Mouse (Mus musculus): ENCODE measurements at regions not wholly inside any gene's neighbourhood (a gene's known extent, or its start where the extent isn't known, plus 50 kb on each side); places are given as distances from the start of the nearest gene placed in this dataset.

- DNase-seq (ENCODE audit: low read depth, low spot score) = no peak
- H3K27ac ChIP-seq (ENCODE audit: control insufficient read depth, low read depth, low read length) = no peak overlapping the region
- TF ChIP-seq MAZ (IDR thresholded peaks at IDR 0.05; ENCODE audit: low read depth, low read length) (no peak), RAD21 (IDR thresholded peaks at IDR 0.05; ENCODE audit: low read depth, low read length) (no peak), EP300 (IDR thresholded peaks at IDR 0.05; ENCODE audit: low read depth in 1 of 2, low read length in 2 of 2) (no peak), MAX (IDR thresholded peaks at IDR 0.05; ENCODE audit: low read length) (no peak), KAT2A (conservative IDR thresholded peaks at IDR 0.05; ENCODE audit: low read depth, low read length) (no peak), POLR2AphosphoS2 (IDR thresholded peaks at IDR 0.05; ENCODE audit: low read length) (no peak), ZNF384 (IDR thresholded peaks at IDR 0.05; ENCODE audit: low read depth, low read length) (no peak), SMC3 (IDR thresholded peaks at IDR 0.05; ENCODE audit: low read depth, low read length) (no peak)
- peaks cover 0 to 5% of the 10 kb centered on the region in 2 experiments; a peak in 1 of 4 replicates for H3K36me3 ChIP-seq (ENCODE audit: control insufficient read depth in 1 of 2, insufficient read depth in 2 of 2, low read length in 2 of 2)
- no peaks in the 10 kb centered on the region; a peak in 1 of 4 replicates for H3K4me1 ChIP-seq (ENCODE audit: control insufficient read depth in 1 of 2, insufficient read depth in 2 of 2, low read length in 2 of 2)
- H3K9me3 ChIP-seq (replicated peaks; ENCODE audit: insufficient read depth, low read length) = no peaks in the 10 kb centered on the region
- H3K9ac ChIP-seq (ENCODE audit: control insufficient read depth, low read depth, low read length, poor library complexity, severe bottlenecking) = no peak overlapping the region
- no peaks in the 10 kb centered on the region; a peak in 1 of 4 replicates for H3K27me3 ChIP-seq (ENCODE audit: control insufficient read depth in 1 of 2, insufficient read depth in 2 of 2, low read length in 2 of 2)
- H3K4me3 ChIP-seq (ENCODE audit: control insufficient read depth in 1 of 2, insufficient read depth in 1 of 2, low read depth in 2 of 2, low read length in 2 of 2) = no peak overlapping the region
- H3K79me2 ChIP-seq (ENCODE audit: control insufficient read depth, insufficient read depth, low read length, poor library complexity) = no peaks in the 10 kb centered on the region
Observed at GRCm38 (mm10) chr13:107126636-107127035, 104.7 kb upstream of the Kif2a start.

- Histone ChIP-seq H3K27me3 (ENCODE audit: control insufficient read depth in 1 of 2, insufficient read depth in 2 of 2, low read length in 2 of 2) (no peaks in the 10 kb centered on the region), H3K79me2 (ENCODE audit: control insufficient read depth, insufficient read depth, low read length, poor library complexity) (no peaks in the 10 kb centered on the region), H3K9me3 (replicated peaks; ENCODE audit: insufficient read depth, low read length) (no peaks in the 10 kb centered on the region), H3K27ac (ENCODE audit: control insufficient read depth, low read depth, low read length) (no peak overlapping the region), H3K4me1 (ENCODE audit: control insufficient read depth in 1 of 2, insufficient read depth in 2 of 2, low read length in 2 of 2) (no peaks in the 10 kb centered on the region; a peak in 1 of 4 replicates), H3K4me3 (ENCODE audit: control insufficient read depth in 1 of 2, insufficient read depth in 1 of 2, low read depth in 2 of 2, low read length in 2 of 2) (no peak overlapping the region), H3K36me3 (ENCODE audit: control insufficient read depth in 1 of 2, insufficient read depth in 2 of 2, low read length in 2 of 2) (peaks cover 0 to 5% of the 10 kb centered on the region in 2 experiments; a peak in 1 of 4 replicates), H3K9ac (ENCODE audit: control insufficient read depth, low read depth, low read length, poor library complexity, severe bottlenecking) (no peak overlapping the region)
- peak; percentile 30 for DNase-seq (ENCODE audit: low read depth, low spot score)
- TF ChIP-seq MYC (IDR thresholded peaks at IDR 0.05; ENCODE audit: low read depth, low read length) = no peak
- TF ChIP-seq MAFK (IDR thresholded peaks at IDR 0.05; ENCODE audit: borderline replicate concordance, low read depth, low read length) = no peak
- TF ChIP-seq SIN3A (IDR thresholded peaks at IDR 0.05; ENCODE audit: low read length) = no peak
- TF ChIP-seq KAT2A (conservative IDR thresholded peaks at IDR 0.05; ENCODE audit: low read depth, low read length) = no peak
- no peak for TF ChIP-seq MXI1 (IDR thresholded peaks at IDR 0.05; ENCODE audit: low read depth, low read length)
- no peak for TF ChIP-seq CHD1 (IDR thresholded peaks at IDR 0.05; ENCODE audit: low read depth, low read length)
- TF ChIP-seq BHLHE40 (IDR thresholded peaks at IDR 0.05; ENCODE audit: borderline replicate concordance, low read depth, low read length) = no peak
- no peak for TF ChIP-seq ZC3H11A (IDR thresholded peaks at IDR 0.05; ENCODE audit: low read depth, low read length)
- TF ChIP-seq NELFE (IDR thresholded peaks at IDR 0.05; ENCODE audit: low read depth, low read length) = no peak
- TF ChIP-seq RCOR1 (IDR thresholded peaks at IDR 0.05; ENCODE audit: low read depth, low read length) = no peak
- TF ChIP-seq UBTF (IDR thresholded peaks at IDR 0.05; ENCODE audit: borderline replicate concordance, insufficient read depth, low read depth, low read length) = no peak
- TF ChIP-seq ETS1 (IDR thresholded peaks at IDR 0.05; ENCODE audit: low read depth, low read length) = no peak
- no peak for TF ChIP-seq POLR2AphosphoS2 (IDR thresholded peaks at IDR 0.05; ENCODE audit: low read length)
- TF ChIP-seq ZKSCAN1 (IDR thresholded peaks at IDR 0.05; ENCODE audit: low read depth, low read length) = no peak
- no peak for TF ChIP-seq USF2 (IDR thresholded peaks at IDR 0.05; ENCODE audit: borderline replicate concordance in 1 of 2, insufficient read depth in 1 of 2, low read depth in 1 of 2, low read length in 2 of 2)
- no peak for TF ChIP-seq SMC3 (IDR thresholded peaks at IDR 0.05; ENCODE audit: low read depth, low read length)
- no peak for TF ChIP-seq NRF1 (IDR thresholded peaks at IDR 0.05; ENCODE audit: insufficient read depth, low read depth, low read length, poor library complexity, severe bottlenecking)
- no peak for TF ChIP-seq USF1 (IDR thresholded peaks at IDR 0.05; ENCODE audit: low read depth, low read length)
- no peak for TF ChIP-seq CHD2 (IDR thresholded peaks at IDR 0.05; ENCODE audit: low read length)
- TF ChIP-seq TCF12 (IDR thresholded peaks at IDR 0.05; ENCODE audit: low read depth, low read length) = no peak
Observed at GRCm38 (mm10) chr13:107124130-107124668, 102.3 kb upstream of the Kif2a start.
